Mouse (Mus musculus): ENCODE data around the gene Spo11. TPM values are rescaled to one million over a fixed set of nuclear protein-coding genes. Genes with fewer than 3 reads are reported as not detected.

Spo11 gene
- polyA plus RNA-seq, 1 experiment = 0.70 TPM

GRCm38 (mm10) chr2:172965249-172965648 lies 12.3 kb upstream of the Spo11 start:
- no peak for TF ChIP-seq CTCF (IDR thresholded peaks at IDR 0.05; ENCODE audit: control insufficient read depth, insufficient read depth, low read length)
- TF ChIP-seq POLR2A (IDR thresholded peaks at IDR 0.05; ENCODE audit: borderline replicate concordance, control insufficient read depth, low read depth, low read length) = no peak
- 78% methylated on average over 11 of the region's 11 CpGs for WGBS
- no peaks in the 10 kb centered on the region; the same call in 1 of the 2 replicates for H3K4me1 ChIP-seq (ENCODE audit: control insufficient read depth, insufficient read depth, low read length)
- no peak overlapping the region for H3K27ac ChIP-seq (ENCODE audit: control insufficient read depth, insufficient read depth, low read depth, low read length, poor library complexity)
- H3K4me3 ChIP-seq (replicated peaks; ENCODE audit: control insufficient read depth, low read depth, low read length) = no peak overlapping the region

DNA sequence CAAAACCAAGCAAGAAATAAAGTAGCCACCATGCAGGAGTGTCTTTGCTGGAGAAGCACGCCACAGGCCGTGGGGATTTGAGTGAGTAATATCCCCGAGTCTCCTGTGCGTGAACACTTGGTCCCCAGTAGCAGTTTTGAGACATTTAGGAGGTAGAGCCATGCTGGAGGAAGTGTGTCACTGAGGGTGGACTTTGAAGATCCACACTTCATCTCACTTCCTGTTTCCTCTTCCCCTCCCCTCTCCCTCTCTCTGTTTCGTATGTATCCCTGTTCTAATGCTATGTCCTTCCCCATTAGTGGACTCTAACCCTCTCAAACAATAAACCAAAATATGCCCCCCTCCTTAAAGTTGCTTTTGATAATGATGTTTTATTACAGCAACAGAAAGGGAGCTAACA lies 11.0 kb upstream of the Spo11 start:
- no peak for TF ChIP-seq POLR2A (IDR thresholded peaks at IDR 0.05; ENCODE audit: borderline replicate concordance, control insufficient read depth, low read depth, low read length)
- TF ChIP-seq CTCF (IDR thresholded peaks at IDR 0.05; ENCODE audit: control insufficient read depth, insufficient read depth, low read length) = no peak
- no peaks in the 10 kb centered on the region; the same call in 1 of the 2 replicates for H3K4me1 ChIP-seq (ENCODE audit: control insufficient read depth, insufficient read depth, low read length)
- H3K4me3 ChIP-seq (replicated peaks; ENCODE audit: control insufficient read depth, low read depth, low read length) = no peak overlapping the region
- H3K27ac ChIP-seq (ENCODE audit: control insufficient read depth, insufficient read depth, low read depth, low read length, poor library complexity) = no peak overlapping the region
- 50% methylated on average over 5 of the region's 5 CpGs for WGBS

DNA sequence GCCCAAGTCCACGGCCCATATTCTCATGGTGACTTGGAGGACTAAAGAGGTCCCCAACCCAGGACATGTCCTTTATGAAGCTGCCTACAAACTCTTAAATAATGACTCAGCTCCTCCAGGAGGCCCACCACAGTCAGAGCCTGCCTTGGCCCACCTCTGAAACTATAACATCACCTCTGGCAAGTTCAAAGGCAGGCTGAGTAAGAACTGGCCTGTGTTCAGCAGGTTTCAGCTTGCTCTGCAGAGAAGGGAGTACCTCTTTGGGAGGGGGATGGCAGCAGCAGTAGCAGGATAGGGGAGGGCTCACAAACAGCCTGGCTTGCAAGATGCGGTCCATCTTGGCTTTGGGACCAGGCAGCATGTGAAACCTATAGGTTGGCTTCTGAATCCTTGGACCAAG lies 5.6 kb upstream of the Spo11 start:
- H3K27ac ChIP-seq (ENCODE audit: control insufficient read depth, insufficient read depth, low read depth, low read length, poor library complexity) = no peak overlapping the region
- 89% methylated on average over 2 of the region's 2 CpGs for whole genome bisulfite sequencing
- no peak overlapping the region for H3K4me3 ChIP-seq (replicated peaks; ENCODE audit: control insufficient read depth, low read depth, low read length)
- TF ChIP-seq CTCF (IDR thresholded peaks at IDR 0.05; ENCODE audit: control insufficient read depth, insufficient read depth, low read length) (no peak), POLR2A (IDR thresholded peaks at IDR 0.05; ENCODE audit: borderline replicate concordance, control insufficient read depth, low read depth, low read length) (no peak)
- no peaks in the 10 kb centered on the region; the same call in 1 of the 2 replicates for H3K4me1 ChIP-seq (ENCODE audit: control insufficient read depth, insufficient read depth, low read length)

DNA sequence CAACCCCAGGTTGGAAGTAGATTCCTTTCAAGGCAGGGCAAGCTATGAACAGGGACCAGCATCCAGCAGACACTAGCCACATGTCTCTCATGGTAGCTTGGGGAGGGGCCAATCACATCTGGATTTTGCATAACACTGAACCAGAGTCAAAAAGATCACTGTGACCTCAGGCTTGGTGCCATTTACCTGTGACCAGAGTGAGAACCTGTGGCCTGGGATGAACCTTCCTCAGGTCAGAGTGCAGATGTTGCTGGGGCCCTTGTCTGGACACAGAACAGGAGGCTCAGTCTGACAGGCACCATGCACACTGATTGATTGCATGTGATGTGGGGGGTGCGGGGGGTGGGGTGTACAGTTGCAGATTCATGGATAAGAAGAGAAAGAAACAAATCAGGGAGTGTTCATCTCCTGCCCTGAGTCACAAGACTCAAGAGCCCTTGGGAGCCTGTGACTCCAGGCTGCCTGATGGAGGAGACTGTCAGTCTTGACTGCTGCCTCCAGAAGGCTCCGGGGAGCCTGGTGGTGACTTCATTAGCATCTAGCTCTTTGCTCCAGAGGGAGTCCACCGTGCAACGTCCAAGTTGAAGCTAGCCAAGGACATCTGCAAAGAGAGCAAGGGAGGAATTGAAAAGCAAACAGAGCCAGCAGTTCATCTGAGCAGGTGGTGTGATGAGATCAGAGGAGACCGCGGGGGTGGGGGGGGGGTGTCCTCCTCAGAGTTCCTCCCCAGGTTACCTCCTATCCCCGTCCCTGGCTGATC lies 3.5 kb upstream of the Spo11 start:
- Histone ChIP-seq H3K4me3 (replicated peaks; ENCODE audit: control insufficient read depth, low read depth, low read length) (no peak overlapping the region), H3K4me1 (ENCODE audit: control insufficient read depth, insufficient read depth, low read length) (peaks cover 1% of the 10 kb centered on the region; the same call in 1 of the 2 replicates), H3K27ac (ENCODE audit: control insufficient read depth, insufficient read depth, low read depth, low read length, poor library complexity) (no peak overlapping the region)
- TF ChIP-seq CTCF (IDR thresholded peaks at IDR 0.05; ENCODE audit: control insufficient read depth, insufficient read depth, low read length) = no peak
- no peak for TF ChIP-seq POLR2A (IDR thresholded peaks at IDR 0.05; ENCODE audit: borderline replicate concordance, control insufficient read depth, low read depth, low read length)
- WGBS = 66% methylated on average over 7 of the region's 7 CpGs

DNA sequence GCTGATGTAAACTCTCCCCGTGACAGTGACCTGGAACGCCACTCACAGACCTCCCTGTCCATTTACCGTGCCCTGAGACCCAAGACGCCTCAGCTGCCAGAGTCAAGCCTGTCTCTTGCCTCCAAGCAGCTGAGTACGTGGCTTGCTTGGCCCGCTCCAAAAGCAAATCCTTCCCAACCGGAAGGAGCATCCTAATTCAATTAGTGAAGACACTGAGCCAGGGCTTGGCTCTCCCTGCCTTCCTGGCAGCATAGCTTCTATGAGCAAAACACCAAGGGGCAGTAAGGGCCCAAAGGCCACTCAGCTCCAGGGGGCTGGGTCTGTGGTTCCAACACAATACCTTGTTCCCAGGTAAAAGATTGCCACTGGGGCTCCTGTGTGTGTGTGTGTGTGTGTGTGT lies 2.8 kb upstream of the Spo11 start:
- TF ChIP-seq CTCF (IDR thresholded peaks at IDR 0.05; ENCODE audit: control insufficient read depth, insufficient read depth, low read length) = no peak
- TF ChIP-seq POLR2A (IDR thresholded peaks at IDR 0.05; ENCODE audit: borderline replicate concordance, control insufficient read depth, low read depth, low read length) = no peak
- Histone ChIP-seq H3K27ac (ENCODE audit: control insufficient read depth, insufficient read depth, low read depth, low read length, poor library complexity) (no peak overlapping the region), H3K4me1 (ENCODE audit: control insufficient read depth, insufficient read depth, low read length) (peaks cover 1% of the 10 kb centered on the region; the same call in 1 of the 2 replicates), H3K4me3 (replicated peaks; ENCODE audit: control insufficient read depth, low read depth, low read length) (no peak overlapping the region)
- 85% methylated on average over 7 of the region's 7 CpGs for WGBS

- TF ChIP-seq POLR2A (IDR thresholded peaks at IDR 0.05; ENCODE audit: borderline replicate concordance, control insufficient read depth, low read depth, low read length) (no peak), CTCF (IDR thresholded peaks at IDR 0.05; ENCODE audit: control insufficient read depth, insufficient read depth, low read length) (no peak)
- Histone ChIP-seq H3K4me3 (replicated peaks; ENCODE audit: control insufficient read depth, low read depth, low read length) (no peak overlapping the region), H3K27ac (ENCODE audit: control insufficient read depth, insufficient read depth, low read depth, low read length, poor library complexity) (no peak overlapping the region), H3K4me1 (ENCODE audit: control insufficient read depth, insufficient read depth, low read length) (peaks cover 1% of the 10 kb centered on the region; the same call in 1 of the 2 replicates)
- WGBS = 78% methylated on average over 6 of the region's 6 CpGs
Measured at GRCm38 (mm10) chr2:172975159-172975558, 2.3 kb upstream of the Spo11 start.

GRCm38 (mm10) chr2:172976661-172977238 lies 750 bp upstream of the Spo11 start:
- TF ChIP-seq POLR2A (IDR thresholded peaks at IDR 0.05; ENCODE audit: borderline replicate concordance, control insufficient read depth, low read depth, low read length) = no peak
- peak; percentile 17; the same call in 1 of the 2 replicates for TF ChIP-seq CTCF (IDR thresholded peaks at IDR 0.05; ENCODE audit: control insufficient read depth, insufficient read depth, low read length)
- WGBS = 7% methylated on average over 7 of the region's 7 CpGs
- H3K27ac ChIP-seq (ENCODE audit: control insufficient read depth, insufficient read depth, low read depth, low read length, poor library complexity) = peak overlapping the region; percentile 68
- no peak overlapping the region for H3K4me3 ChIP-seq (replicated peaks; ENCODE audit: control insufficient read depth, low read depth, low read length)
- peaks cover 1% of the 10 kb centered on the region; the same call in 1 of the 2 replicates for H3K4me1 ChIP-seq (ENCODE audit: control insufficient read depth, insufficient read depth, low read length)

- TF ChIP-seq POLR2A (IDR thresholded peaks at IDR 0.05; ENCODE audit: borderline replicate concordance, control insufficient read depth, low read depth, low read length) = no peak
- no peak for TF ChIP-seq CTCF (IDR thresholded peaks at IDR 0.05; ENCODE audit: control insufficient read depth, insufficient read depth, low read length)
- Histone ChIP-seq H3K27ac (ENCODE audit: control insufficient read depth, insufficient read depth, low read depth, low read length, poor library complexity) (peak overlapping the region; percentile 68), H3K4me3 (replicated peaks; ENCODE audit: control insufficient read depth, low read depth, low read length) (no peak overlapping the region), H3K4me1 (ENCODE audit: control insufficient read depth, insufficient read depth, low read length) (peaks cover 1% of the 10 kb centered on the region; the same call in 1 of the 2 replicates)
- 33% methylated on average over 4 of the region's 4 CpGs for WGBS
Measured at GRCm38 (mm10) chr2:172978131-172978633, 682 bp downstream of the Spo11 start.
